Mouse (Mus musculus) frontal cortex, adult (tissue): Measurements from ENCODE around the gene Abca14.
"Not testable (repeated sequence)": the region's sequence is repeated elsewhere in the genome, so short reads cannot be mapped to it uniquely, and the experiment has no call there.

Experiments
- ATAC-seq: cut with Nextera tagmentation; 2 replicates; pipeline ENCODE4 v1.9.2; 2017; ENCODE audit warnings: mild to moderate bottlenecking, moderate library complexity, mixed read lengths; ENCODE audit not compliant: low TSS enrichment

The Abca14 gene

DNA sequence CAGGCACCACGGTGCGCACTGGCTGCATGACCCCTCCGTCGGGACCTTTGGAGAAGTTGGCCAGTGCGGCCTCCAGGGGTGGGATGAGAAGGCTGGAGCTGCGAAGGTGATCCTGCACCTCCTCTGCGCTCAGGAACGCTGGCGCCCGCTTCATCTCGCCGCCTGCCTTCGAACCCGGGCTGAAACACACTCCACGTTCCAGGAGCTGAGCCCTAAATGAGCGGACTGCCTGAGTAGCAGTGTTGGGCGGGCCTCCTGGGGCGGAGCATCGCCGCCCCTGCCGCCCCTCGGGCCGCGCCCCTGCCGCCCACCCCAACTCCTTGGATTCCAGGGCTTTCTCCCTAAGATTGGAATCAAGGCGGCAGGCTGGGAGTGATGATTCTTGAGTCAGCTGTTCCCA lies 2.0 kb upstream of the Abca14 start, which contains the start of gene Crym:
Gene Crym (minus strand): TSS at position 341 of the 400 bp plus-strand sequence.
- ATAC-seq, result 0 out of 2 replicates have a peak, but pooled peaks have one; percentile 29

DNA sequence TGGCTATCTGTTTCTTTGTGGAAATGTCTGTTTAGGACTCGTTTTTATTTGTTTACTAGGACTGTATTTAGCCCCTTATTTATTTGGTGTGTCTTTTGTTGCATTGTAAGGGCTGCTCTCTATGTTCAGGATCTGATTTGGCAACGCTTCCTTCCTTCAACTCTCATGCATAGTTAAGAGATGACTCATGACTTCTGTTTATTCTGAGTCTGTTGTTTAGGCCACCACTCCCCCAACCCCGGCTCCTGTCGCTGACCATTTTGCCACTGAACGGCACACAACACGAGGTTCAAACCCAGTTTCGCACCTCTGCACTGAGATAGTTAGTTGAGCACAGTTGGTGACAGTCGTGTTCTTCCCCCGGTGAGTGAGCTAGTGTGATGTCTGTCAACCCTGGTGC lies 2.2 kb downstream of the Abca14 start:
- ATAC-seq, result no peak

- peak; percentile 87 for ATAC-seq
Observed at GRCm38 (mm10) chr7:120228541-120228940, 24.8 kb downstream of the Abca14 start.

- ATAC-seq, result no peak
Observed at GRCm38 (mm10) chr7:120241092-120241491, 37.3 kb downstream of the Abca14 start.

- no peak for ATAC-seq
Observed at GRCm38 (mm10) chr7:120271135-120271991, 67.6 kb downstream of the Abca14 start.

DNA sequence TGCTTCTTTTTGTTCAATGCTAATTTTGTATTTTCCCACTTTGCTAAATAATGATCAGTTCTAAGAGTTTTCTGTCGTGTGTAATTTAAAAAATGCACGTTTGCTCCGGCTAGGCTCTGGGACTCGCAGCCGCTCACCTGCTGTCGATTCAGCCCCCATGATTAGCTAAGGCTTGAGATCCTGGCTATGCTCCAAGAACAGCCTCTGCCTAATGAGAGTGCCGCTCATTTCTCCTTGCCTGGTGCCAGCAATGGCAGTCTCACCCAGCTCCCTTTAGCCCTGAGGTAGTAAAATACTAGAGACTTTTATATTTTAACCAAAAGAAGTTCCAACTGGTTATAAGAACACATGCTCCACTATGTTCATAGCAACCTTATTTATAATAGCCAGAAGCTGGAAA lies 68.3 kb downstream of the Abca14 start:
- ATAC-seq, result no peak

- no peak for ATAC-seq
Observed at GRCm38 (mm10) chr7:120285286-120285685, 81.5 kb downstream of the Abca14 start.

DNA sequence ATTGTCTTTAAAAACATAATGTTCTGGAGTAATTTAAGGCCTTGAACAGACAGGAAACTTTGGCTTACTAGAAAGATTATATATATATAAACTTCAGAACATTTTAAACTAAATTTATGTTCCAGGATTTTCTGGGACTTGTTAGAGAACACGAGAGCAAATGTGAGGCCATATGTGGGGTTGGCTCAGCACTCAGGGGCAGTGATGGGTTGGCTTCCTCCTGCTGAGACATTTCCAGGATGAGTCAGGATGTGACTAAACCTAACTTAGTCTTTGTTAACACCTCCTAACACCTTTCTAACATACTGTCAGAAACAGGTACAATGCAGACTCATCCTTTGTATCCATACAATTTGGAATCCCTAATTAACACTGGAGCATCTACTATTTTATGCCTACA lies 112.3 kb downstream of the Abca14 start:
- ATAC-seq, result peak; percentile 96

DNA sequence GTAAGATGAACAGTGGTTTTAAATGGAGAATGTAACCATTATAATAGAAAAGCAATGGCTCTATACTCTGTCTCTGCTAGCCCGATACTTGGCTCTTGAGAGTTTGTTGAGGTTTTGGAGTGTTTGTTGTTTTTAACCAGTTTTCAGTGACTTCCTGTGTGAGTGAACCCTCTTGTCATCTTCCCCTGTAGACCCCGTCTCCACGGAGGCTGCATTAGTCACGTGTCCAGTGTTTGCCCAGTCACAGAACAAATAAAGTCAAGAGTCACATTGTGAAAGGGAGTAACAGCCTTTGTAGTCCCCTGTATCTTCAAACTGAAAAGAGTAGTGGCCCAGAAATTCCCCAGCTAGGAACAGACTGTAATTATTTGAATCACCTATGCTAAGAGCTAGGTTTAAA lies 119.2 kb downstream of the Abca14 start:
- ATAC-seq, result no peak

- ATAC-seq, result not testable (repeated sequence)
Observed at GRCm38 (mm10) chr7:120325911-120326310, 122.2 kb downstream of the Abca14 start.

- peak; percentile 69 for ATAC-seq
Observed at GRCm38 (mm10) chr7:120327220-120328073, 123.7 kb downstream of the Abca14 start.

DNA sequence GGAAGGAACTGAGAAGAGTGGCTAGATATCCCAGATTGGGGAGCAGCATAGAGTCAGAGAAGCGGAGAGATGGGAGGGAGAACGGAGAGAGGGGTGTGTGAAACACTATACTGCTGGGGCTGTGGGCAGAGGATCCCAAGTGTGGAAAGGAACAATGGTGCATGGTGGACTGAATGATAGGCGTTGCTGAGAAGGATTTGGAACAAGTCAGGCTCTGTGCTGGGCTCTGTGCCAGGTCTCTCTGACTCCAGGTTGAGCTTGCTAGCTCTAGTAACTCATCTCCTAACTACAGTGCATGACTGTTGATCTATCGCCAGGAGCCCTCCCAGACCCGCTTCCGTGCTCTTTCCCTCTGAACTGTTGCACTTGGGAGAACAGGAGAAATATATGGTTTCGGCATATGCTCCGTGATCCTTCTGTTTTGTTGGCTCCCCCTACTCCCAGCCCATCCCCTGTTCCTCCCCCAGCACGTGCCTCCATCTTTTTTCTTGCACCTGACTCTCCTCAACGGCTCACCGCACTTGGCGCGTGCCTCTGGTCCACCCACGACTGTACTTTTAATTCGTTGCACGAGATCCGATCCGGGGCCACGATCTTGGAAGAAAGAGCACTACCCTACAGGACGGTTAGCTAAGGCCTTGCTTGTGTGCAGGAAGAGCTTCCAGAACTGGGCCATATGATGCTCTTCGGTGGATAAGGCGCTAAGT lies 124.5 kb downstream of the Abca14 start, which contains the start of gene Abca15:
Gene Abca15 (plus strand): TSS at position 584 of the 707 bp plus-strand sequence.
- ATAC-seq, result no peak; the same call in 1 of the 2 replicates

DNA sequence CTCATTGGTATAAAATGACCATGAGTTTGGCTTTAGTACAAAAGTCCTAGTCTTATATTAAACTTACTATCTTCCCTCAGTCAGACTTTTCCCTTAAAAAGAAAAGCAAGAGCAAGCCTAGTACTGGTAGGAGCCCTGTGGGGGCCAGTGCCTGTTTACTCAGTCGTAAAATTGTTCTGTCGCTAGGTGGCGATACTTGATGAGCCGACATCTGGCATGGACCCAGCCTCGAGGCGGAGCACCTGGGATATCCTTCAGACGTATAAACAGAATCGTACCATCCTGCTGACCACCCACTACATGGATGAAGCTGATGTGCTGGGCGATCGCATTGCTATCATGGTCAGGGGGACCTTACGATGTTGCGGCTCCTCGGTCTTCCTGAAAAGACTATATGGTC lies 157.4 kb downstream of the Abca14 start:
- ATAC-seq, result no peak
